Mouse (Mus musculus): Measurements from ENCODE around the gene Cxcl9.

DNA sequence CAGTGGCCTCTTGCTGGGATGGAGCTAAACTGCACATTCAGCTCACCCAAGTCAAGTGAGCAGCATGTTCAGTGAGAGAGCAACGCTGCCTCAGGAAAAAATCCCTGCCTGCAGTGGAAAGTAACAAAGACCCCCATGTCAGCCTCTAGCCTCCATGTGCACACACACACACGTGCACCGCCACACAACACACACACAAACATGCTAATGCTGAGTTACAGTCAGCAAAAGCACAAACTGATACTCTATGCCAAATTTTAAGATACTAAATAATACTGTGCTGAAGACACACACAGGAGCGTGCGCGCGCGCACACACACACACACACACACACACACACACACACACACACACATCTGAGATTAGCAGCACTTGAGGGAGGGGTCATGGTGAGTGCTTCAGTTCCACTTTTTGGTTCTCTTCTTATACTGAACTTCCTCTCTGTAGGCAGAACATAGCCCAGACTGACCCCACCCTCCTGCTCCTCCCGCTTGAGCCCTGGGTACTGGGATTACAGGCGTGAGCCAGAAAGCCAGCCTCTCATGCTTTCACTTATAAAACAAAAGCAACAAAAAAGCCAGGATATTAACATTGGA, 48.8 kb downstream of the Cxcl9 start:
- TF ChIP-seq CTCF (IDR thresholded peaks at IDR 0.05; ENCODE audit: insufficient read depth, low read length) (no peak), POLR2A (IDR thresholded peaks at IDR 0.05; ENCODE audit: borderline replicate concordance, extremely low read depth, low read depth, low read length) (no peak)
